Mouse (Mus musculus): ENCODE data around the gene Pde4c.

The Pde4c gene

GRCm38 (mm10) chr8:70750128-70750680 lies 26.7 kb downstream of the Pde4c start:
- peak in 1 of 2 experiments; percentile 16 for DNase-seq (ENCODE audit: low spot score in 2 of 2)

GRCm38 (mm10) chr8:70752000-70752764 lies 28.7 kb downstream of the Pde4c start:
- DNase-seq (ENCODE audit: low spot score in 2 of 2), result peak in 1 of 2 experiments; percentile 89

GRCm38 (mm10) chr8:70753151-70753550 lies 29.6 kb downstream of the Pde4c start:
- peak in 1 of 2 experiments; percentile 82 for DNase-seq (ENCODE audit: low spot score in 2 of 2)

- DNase-seq (ENCODE audit: low spot score in 2 of 2), result peak; percentile 87 to 97
Observed at GRCm38 (mm10) chr8:70754043-70754870, 30.7 kb downstream of the Pde4c start, which contains the start of gene Rab3a. Rab3a (plus strand) TSS chr8:70754679.

GRCm38 (mm10) chr8:70754871-70755660 lies 31.5 kb downstream of the Pde4c start:
- DNase-seq (ENCODE audit: low spot score in 2 of 2), result peak in 1 of 2 experiments; percentile 76

- peak in 1 of 2 experiments; percentile 15 for DNase-seq (ENCODE audit: low spot score in 2 of 2)
Observed at GRCm38 (mm10) chr8:70755661-70756475, 32.3 kb downstream of the Pde4c start.

- DNase-seq (ENCODE audit: low spot score in 2 of 2), result peak in 1 of 2 experiments; percentile 12
Observed at GRCm38 (mm10) chr8:70756476-70757040, 33.0 kb downstream of the Pde4c start.

- DNase-seq (ENCODE audit: low spot score in 2 of 2), result peak in 1 of 2 experiments; percentile 56
Observed at GRCm38 (mm10) chr8:70757523-70758307, 34.2 kb downstream of the Pde4c start.

- peak in 1 of 2 experiments; percentile 12 for DNase-seq (ENCODE audit: low spot score in 2 of 2)
Observed at GRCm38 (mm10) chr8:70758308-70758615, 34.7 kb downstream of the Pde4c start.

GRCm38 (mm10) chr8:70758616-70759561 lies 35.4 kb downstream of the Pde4c start:
- DNase-seq (ENCODE audit: low spot score in 2 of 2), result peak in 1 of 2 experiments; percentile 18

GRCm38 (mm10) chr8:70760350-70760749 lies 36.8 kb downstream of the Pde4c start:
- DNase-seq (ENCODE audit: low spot score in 2 of 2), result peak in 1 of 2 experiments; percentile 60

- DNase-seq (ENCODE audit: low spot score in 2 of 2), result peak; percentile 90 to 96
Observed at GRCm38 (mm10) chr8:70760775-70761406, 37.4 kb downstream of the Pde4c start, which contains the start of gene Mpv17l2. Mpv17l2 (minus strand) TSS chr8:70760946.

- DNase-seq (ENCODE audit: low spot score in 2 of 2), result peak; percentile 51 to 67
Observed at GRCm38 (mm10) chr8:70762118-70762517, 38.6 kb downstream of the Pde4c start.

GRCm38 (mm10) chr8:70763354-70763753 lies 39.8 kb downstream of the Pde4c start:
- DNase-seq (ENCODE audit: low spot score in 2 of 2), result peak; percentile 83 to 88

- peak; percentile 42 to 64 for DNase-seq (ENCODE audit: low spot score in 2 of 2)
Observed at GRCm38 (mm10) chr8:70764026-70764425, 40.5 kb downstream of the Pde4c start.

- no peak for DNase-seq (ENCODE audit: low spot score in 2 of 2)
Observed at GRCm38 (mm10) chr8:70764676-70765075, 41.2 kb downstream of the Pde4c start.

- DNase-seq (ENCODE audit: low spot score in 2 of 2), result no peak
Observed at GRCm38 (mm10) chr8:70765329-70765728, 41.8 kb downstream of the Pde4c start.
